Mouse (Mus musculus) liver, embryonic 12.5 days (tissue): ENCODE results near the gene Obox2. TPM values are rescaled to one million over a fixed set of nuclear protein-coding genes. Genes with fewer than 3 reads are reported as not detected.
"Not testable (repeated sequence)": the region's sequence is repeated elsewhere in the genome, so short reads cannot be mapped to it uniquely, and the experiment has no call there.

Source experiments
- ATAC-seq: fragments of 200-750 bp; cut with Nextera tagmentation; 2 replicates; pipeline ENCODE4 v1.8.0; 2017; ENCODE audit warnings: moderate number of reproducible peaks, mild to moderate bottlenecking, moderate library complexity
- H3K27ac ChIP-seq: fragments of 300-500 bp; sonication (generic); 2 replicates; pipeline ENCODE4 v1.5.1; 2016; ENCODE audit warnings: mild to moderate bottlenecking
- H3K27me3 ChIP-seq: fragments of 300-500 bp; sonication (generic); replicated peaks from 2 replicates; pipeline ENCODE4 v1.6.1; 2016; ENCODE audit warnings: mild to moderate bottlenecking, moderate library complexity
- H3K36me3 ChIP-seq: fragments of 300-500 bp; sonication (generic); 2 replicates; pipeline ENCODE4 v1.6.1; 2016; ENCODE audit warnings: mild to moderate bottlenecking, moderate library complexity
- H3K4me1 ChIP-seq: fragments of 300-500 bp; sonication (generic); 2 replicates; pipeline ENCODE4 v1.6.1; 2016
- H3K4me2 ChIP-seq: fragments of 300-500 bp; sonication (generic); 2 replicates; pipeline ENCODE4 v1.6.1; 2016; ENCODE audit warnings: mild to moderate bottlenecking, moderate library complexity
- H3K4me3 ChIP-seq: fragments of 300-500 bp; sonication (generic); 2 replicates; pipeline ENCODE4 v1.5.1; 2016; ENCODE audit warnings: mild to moderate bottlenecking, moderate library complexity
- H3K9ac ChIP-seq: fragments of 300-500 bp; sonication (generic); 2 replicates; pipeline ENCODE4 v1.6.1; 2016; ENCODE audit warnings: mild to moderate bottlenecking, moderate library complexity
- H3K9me3 ChIP-seq: fragments of 300-500 bp; sonication (generic); replicated peaks from 2 replicates; pipeline ENCODE4 v1.6.1; 2016; ENCODE audit warnings: mild to moderate bottlenecking, moderate library complexity
- WGBS: fragments of 180-500 bp; shearing (Covaris S2); methylation state at CpG from one replicate; pipeline ENCODE4 v1.1.7; 2016; ENCODE audit not compliant: insufficient replicate concordance; 5-methylcytosine and 5-hydroxymethylcytosine counted together
- polyA plus RNA-seq: library from polyadenylated mRNA; unstranded; fragments of >200 nt; fragmentation: Nextera tagmentation; extraction: Ambion mirVana; gene quantifications from 2 replicates; pipeline ENCODE4 v1.2.1, GENCODE M21; 2016

The Obox2 gene
- polyA plus RNA-seq, result not detected in 2 replicates

GRCm38 (mm10) chr7:15388421-15388998, at the start of gene Obox2, which contains the start of gene Obox1:
Gene Obox2, plus strand, starts transcription at chr7:15388721.
Gene Obox1, plus strand, starts transcription at chr7:15388948.
- not testable (repeated sequence) for H3K4me3 ChIP-seq, H3K27me3 ChIP-seq, H3K4me2 ChIP-seq, H3K36me3 ChIP-seq, H3K4me1 ChIP-seq, H3K27ac ChIP-seq, H3K9ac ChIP-seq, H3K9me3 ChIP-seq, ATAC-seq
- no CpG with 5 or more reads among the region's 2 CpGs for WGBS

GRCm38 (mm10) chr7:15399147-15399874, 10.8 kb downstream of the Obox2 start:
- not testable (repeated sequence) for H3K4me2 ChIP-seq

GRCm38 (mm10) chr7:15406816-15407215, 18.3 kb downstream of the Obox2 start:
- H3K4me2 ChIP-seq, H3K36me3 ChIP-seq, H3K9ac ChIP-seq, H3K9me3 ChIP-seq, H3K27me3 ChIP-seq, ATAC-seq, H3K27ac ChIP-seq, H3K4me1 ChIP-seq, H3K4me3 ChIP-seq: not testable (repeated sequence)
- WGBS, result 75% methylated on average over 10 of the region's 10 CpGs

More at GRCm38 (mm10) chr7:15399147-15399874, 10.8 kb downstream of the Obox2 start:
- not testable (repeated sequence) for H3K27ac ChIP-seq, H3K27me3 ChIP-seq, H3K4me1 ChIP-seq, ATAC-seq, H3K9ac ChIP-seq, H3K36me3 ChIP-seq, H3K4me3 ChIP-seq
- peaks cover 12% of the 10 kb centered on the region for H3K9me3 ChIP-seq
- 52% methylated on average over 3 of the region's 3 CpGs for WGBS

- H3K4me1 ChIP-seq, H3K9ac ChIP-seq, H3K4me3 ChIP-seq, H3K4me2 ChIP-seq, H3K36me3 ChIP-seq, ATAC-seq, H3K27ac ChIP-seq, H3K9me3 ChIP-seq, H3K27me3 ChIP-seq: not testable (repeated sequence)
- 73% methylated on average over 9 of the region's 9 CpGs for WGBS
These were observed 29.5 kb downstream of the Obox2 start for GRCm38 (mm10) chr7:15418046-15418445.

- H3K4me3 ChIP-seq, H3K27me3 ChIP-seq, H3K9ac ChIP-seq, H3K9me3 ChIP-seq, ATAC-seq, H3K4me1 ChIP-seq, H3K4me2 ChIP-seq, H3K27ac ChIP-seq, H3K36me3 ChIP-seq: not testable (repeated sequence)
- 62% methylated on average over 4 of the region's 4 CpGs for WGBS
These were observed 37.0 kb downstream of the Obox2 start for GRCm38 (mm10) chr7:15425537-15425936.

Other genes starting within 250 kb of the Obox2 start
- not detected in 2 replicates for gene Obox1, start 227 bp downstream of the Obox2 start, polyA plus RNA-seq